Mouse (Mus musculus) monocyte, adult 2 months (primary cell): Measurements from ENCODE around the gene Bnip3.

Experiments
- DNase-seq, 2 experiments: peaks; one replicate each; pipeline ENCODE4 v3.0.0; 2022; ENCODE audit warnings: low spot score in 2 of 2, low read depth in 1 of 2

Gene Bnip3

DNA sequence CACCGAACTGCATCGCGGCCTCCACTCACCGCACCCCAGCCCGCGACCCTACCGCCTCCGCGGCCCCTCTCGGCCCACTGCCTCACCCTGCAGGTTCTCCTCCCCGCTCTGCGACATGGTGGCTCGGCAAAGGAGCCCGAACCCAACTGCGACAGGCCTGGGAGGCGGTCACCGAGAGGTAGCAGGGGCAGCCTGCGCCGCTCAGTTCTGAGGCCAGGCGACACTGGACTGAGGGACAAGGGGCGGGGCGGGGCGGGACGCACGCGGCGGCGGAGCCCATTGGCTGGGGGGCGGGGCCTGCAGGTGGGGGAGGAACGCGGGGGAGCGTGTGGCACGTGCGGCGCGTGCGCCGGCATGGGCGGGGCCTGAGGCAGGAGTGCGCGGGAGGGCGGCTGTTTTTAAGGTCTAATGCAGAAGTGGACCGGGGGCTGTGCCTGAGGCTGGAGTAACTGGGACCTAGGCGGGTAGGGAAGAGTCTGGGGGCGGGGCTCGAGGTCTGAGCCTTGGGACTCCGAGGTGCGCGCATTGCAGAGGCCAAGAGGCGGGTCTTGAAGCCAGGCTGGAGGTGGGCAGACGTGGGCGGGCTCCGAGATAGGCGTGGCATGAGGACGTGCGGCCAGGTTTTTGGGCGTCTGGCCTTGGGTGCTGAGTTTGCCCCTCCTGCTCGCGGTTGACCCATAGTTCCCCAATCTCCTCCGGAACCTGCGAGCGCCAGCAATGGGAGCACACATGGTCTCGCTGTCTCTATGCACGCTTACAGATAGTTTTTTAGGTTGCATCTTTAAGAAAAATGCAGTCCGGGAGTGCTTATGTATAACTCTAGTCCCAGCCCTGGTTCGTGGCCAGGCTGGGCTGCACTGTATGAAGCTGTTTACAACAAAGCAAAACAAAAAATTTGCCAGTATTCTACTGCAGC lies at the start of gene Bnip3:
Bnip3 (minus strand) TSS at position 243 of the 916 bp plus-strand sequence.
- DNase-seq = peak; percentile 76 to 88

GRCm38 (mm10) chr7:138957106-138957505 lies 47.8 kb upstream of the Bnip3 start:
- no peak for DNase-seq

- no peak for DNase-seq
Observed at GRCm38 (mm10) chr7:138955787-138956186, 46.5 kb upstream of the Bnip3 start.

GRCm38 (mm10) chr7:138948309-138948708 lies 39.0 kb upstream of the Bnip3 start:
- no peak for DNase-seq

DNA sequence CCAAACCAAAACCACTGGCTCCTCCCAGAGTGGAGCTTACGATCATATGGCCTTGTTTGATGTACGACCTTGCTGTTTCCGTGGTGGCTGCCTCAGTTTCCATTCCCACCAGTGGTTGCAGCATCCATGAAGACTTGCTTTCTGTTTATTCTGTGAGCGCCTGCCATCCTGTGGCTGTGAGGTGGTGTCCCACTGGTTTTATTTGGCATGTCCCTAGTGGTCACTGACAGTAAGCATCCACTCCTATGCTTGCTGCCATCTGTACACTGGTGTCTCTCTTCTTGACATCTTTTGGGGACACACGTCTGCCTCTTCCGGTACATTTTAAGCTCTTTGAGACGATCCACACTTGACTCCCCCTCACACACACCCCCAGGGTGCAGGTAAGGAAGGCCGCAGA lies 38.4 kb upstream of the Bnip3 start:
- DNase-seq = no peak

DNA sequence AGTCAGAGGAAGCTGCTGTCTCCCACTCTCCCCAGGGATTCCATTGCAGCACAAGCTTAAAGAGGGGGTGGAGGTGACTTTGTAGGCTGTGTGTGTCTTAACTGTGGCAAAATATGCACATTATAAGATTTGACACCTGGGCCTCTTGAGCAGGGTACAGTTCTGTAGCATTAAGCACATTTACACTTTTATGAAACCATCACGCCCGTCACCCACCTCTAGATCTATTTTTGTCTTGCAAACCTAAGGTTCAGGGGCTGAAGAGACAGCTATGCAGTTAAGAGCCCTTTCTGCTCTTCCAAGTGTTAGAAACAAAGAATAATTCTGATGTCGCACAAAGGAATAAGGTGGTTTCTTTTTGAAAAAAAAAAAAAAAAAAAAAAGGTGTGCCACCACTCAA lies 36.3 kb upstream of the Bnip3 start:
- DNase-seq = no peak

- DNase-seq = no peak
Observed at GRCm38 (mm10) chr7:138942301-138942700, 33.0 kb upstream of the Bnip3 start.

- DNase-seq = no peak
Observed at GRCm38 (mm10) chr7:138941571-138941970, 32.3 kb upstream of the Bnip3 start.

- no peak for DNase-seq
Observed at GRCm38 (mm10) chr7:138940612-138941461, 31.5 kb upstream of the Bnip3 start, which contains the start of gene Jakmip3. Gene Jakmip3 (plus strand): TSS chr7:138940730.

DNA sequence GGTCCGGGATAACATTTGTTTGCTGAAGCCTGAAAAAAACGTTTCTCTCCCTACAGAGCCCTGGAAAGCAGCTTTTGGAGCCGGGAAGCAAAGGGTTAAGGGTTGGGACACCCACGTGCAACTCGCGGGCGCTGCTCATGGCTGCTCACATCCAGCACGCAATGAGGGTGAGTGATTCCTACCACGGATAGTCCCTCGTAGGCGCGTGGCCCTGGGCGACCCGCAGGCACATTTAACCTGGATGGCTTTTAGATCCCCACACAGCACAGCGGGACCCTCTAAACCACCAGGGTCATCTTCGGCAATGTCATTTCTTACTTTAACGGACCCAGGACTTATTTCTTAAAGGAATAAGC lies 30.9 kb upstream of the Bnip3 start:
- no peak for DNase-seq

DNA sequence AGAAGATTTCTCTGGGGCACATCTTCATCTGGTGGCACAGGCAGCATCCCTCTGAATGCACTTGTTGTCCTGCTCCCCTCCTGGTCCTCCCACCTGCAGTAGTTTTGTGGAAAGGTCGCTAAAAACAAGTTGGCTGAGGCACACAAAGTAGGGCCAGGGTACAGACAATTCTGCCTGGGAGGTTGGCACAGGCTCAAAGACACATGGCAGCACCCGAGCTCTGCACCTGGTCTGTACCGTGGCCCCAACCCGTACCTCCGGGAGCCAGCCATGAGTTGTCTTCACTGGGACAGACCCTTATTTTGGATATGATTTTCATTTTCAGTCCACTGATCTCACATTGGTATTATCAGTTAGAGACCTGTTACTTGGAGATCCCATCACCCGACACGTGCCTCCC lies 29.7 kb upstream of the Bnip3 start:
- DNase-seq = no peak

DNA sequence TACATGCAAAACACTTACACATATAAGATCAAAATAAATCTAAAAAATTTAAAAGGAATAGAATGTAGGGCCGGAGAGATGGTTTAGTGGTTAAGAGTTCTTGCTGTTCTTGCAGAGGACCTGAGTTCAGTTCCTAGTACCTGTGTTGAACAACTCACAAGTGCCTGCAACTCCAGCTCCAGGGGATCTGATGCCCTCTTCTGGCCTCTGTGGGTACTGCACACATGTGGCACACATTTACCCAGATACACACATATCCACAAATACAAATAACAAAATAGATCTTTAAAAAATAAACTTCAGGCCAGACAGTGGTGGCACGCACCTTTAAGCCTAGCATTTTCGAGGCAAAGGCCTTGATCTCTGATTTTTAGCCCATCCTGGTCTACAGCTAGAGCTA lies 25.2 kb upstream of the Bnip3 start:
- no peak for DNase-seq

DNA sequence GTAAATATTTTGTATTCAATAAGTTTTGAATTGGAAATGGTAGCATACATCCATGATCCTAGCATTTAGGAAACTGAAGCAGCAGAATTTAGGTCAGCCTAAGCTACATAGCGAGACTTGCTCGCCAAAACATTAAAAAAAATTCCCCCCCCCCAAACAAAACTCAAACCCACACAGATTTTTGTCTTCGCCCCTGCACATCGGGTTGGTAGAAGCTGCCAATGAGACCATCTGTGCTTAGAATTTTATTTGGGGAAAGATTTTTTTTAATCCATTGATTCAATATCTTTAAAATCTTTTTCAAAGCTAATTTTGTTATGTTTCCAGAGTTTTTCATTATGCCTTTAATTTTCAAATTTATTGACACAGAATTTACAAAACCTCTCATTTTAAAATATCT lies 19.1 kb upstream of the Bnip3 start:
- no peak for DNase-seq

DNA sequence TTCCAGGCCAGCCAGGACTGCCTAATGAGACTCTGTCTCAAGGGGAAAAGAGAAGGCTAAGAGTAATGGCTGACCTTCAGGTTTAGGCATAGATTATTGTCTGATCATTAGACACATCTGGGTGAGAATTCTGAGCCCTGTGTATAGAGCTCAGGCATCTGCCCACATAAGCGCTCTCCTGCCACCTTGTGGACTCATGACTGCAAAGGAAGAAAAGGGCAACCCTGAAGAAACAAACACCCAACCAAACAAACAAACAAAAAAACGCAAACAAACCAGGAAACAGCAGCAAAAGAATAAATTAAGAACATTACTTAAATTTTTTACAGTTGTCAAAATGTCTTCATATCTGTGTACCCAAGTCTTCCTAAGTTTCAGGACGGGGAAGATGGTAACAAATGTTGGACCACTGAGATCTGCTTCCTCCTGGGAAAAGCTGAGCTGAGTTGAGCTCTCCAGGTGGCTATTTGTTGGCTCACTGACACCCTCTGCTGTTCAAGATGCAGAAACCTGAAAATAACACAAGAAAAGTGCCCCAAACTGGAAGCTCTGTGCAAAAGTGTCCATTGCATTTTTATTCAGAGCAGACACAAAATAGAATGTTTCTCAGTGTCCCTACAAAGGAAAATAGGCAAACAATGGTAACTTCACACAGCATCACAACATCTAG lies 14.6 kb upstream of the Bnip3 start:
- DNase-seq = no peak

GRCm38 (mm10) chr7:138921611-138922010 lies 12.3 kb upstream of the Bnip3 start:
- DNase-seq = no peak

DNA sequence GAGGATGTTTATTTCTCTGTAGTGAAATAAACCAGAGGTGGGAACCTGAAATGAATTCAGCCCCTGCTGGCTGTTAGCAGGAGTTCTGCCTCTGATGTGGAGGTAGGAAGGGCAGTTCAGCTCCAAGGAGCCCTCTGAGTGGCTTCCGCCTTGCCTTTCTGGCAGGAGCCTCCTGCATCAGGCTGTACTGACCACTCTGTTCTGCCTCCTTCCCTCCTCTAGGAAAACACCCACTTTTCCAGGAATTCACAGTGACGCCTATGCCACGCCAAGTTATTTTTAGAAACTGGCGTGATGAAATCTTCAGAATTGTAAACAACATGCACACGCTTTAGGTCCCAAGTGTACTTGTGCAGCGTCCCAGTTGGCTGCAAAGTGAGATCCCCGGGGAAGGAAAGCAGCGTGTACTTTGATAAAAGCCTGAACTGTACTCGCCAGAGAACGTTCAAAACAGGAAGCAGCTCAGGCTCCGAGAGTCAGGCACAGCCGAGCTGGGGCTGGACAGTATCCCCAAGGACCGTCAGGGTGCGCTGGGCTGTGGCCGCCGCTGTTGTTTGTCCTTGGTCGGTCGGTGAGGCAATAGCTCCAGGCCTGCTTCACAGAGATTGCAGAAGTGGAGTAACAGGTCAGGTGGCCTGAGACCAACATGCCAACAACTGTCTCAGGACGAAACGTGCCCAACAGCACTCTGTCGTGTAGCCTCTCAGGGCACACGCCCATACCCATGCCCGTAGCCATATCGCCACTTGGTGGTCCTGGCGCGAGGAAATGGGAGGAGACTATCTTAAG lies 10.0 kb upstream of the Bnip3 start:
- DNase-seq = peak; percentile 69 to 73

GRCm38 (mm10) chr7:138913616-138914015 lies 4.3 kb upstream of the Bnip3 start:
- DNase-seq = no peak

DNA sequence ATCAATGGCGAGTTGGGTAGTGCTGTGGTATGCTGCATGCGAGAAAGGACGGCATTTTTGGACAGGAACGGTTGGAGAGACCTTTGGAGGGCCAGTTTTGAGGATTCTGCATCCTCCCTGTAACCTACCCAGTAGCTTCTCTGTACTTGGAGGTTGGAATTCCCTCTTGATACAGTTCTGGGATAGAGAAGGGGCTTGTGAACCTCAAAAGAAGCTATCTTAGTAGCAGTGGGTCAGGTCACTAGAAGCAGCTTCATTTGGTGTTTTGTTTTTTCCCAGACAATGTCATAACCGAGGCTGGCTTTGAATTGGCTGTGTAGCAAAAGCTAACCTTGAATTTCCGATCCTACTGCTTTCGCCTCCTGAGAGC lies 859 bp upstream of the Bnip3 start:
- no peak for DNase-seq

DNA sequence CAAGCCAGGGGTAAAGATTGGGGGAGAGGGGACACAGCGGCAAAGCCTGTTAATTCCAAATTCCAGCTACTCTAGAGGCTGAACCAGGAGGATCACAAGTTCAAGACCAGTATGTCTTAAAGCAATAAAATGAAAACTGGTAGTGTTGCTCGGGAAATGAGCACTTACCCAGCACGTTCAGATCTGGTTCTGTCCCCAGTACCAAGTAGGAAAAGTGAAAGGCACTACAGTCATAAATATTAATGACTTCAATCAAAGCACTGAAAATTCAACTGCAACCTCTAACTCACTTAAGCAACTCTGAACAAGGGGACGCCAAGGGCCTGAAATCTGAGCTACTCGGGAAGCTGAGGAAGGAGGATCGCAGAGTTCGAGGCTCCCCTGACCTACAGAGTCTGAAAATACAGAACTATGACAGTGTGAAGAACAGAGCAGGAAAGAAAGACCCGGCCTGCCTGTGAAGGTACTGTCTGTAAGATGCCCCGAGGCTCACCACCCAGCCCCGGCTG lies 497 bp downstream of the Bnip3 start:
- no peak for DNase-seq

DNA sequence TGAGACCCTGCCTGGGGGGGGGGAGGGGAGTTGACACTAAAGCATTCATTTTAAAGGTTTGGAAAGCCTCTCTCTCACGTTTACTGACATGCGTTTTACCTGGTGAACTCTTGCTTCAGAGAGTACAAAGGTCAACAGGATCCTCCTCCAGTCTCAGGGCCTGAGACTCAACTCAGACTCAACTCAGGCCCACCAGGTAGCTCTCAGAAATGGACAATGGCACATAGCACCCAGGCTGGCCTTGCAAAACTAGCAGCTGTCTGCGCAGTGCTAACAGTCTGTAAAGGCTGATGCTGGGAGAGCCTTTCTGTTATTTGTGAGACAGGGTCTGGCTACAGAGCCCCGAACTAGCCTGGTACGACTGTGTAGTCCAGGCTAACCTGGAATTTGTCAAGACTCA lies 1.3 kb downstream of the Bnip3 start:
- DNase-seq = no peak

- no peak for DNase-seq
Observed at GRCm38 (mm10) chr7:138907043-138907442, 2.3 kb downstream of the Bnip3 start.
